Mouse (Mus musculus): ENCODE data around the gene Tmem184b. TPM values are rescaled to one million over a fixed set of nuclear protein-coding genes. Genes with fewer than 3 reads are reported as not detected.
A peak's percentile ranks its signal among the peaks of the same experiment; 100 is the strongest.

Tmem184b gene
- polyA plus RNA-seq, 1 experiment from 2014 or later = 35.0 TPM

MicroRNA genes within 50 kb of the gene (microRNA counts, 519-probe panel; counts per million panel counts)
- 110 counts per million, percentile 56 among the panel's probes with 10 or more counts for microRNA mmu-miR-1943

Small RNAs within 50 kb of the gene (microRNA-seq; reads per million reads assigned to microRNA genes)
- gene Mir1943 = 1.2 reads per million

Other genes starting within 250 kb of the Tmem184b start
- 0.58 and 0.67 TPM in 2 replicates for gene Sox10, start 238.3 kb downstream of the Tmem184b start, polyA plus RNA-seq (2015; fragmentation: Nextera tagmentation; extraction: Ambion mirVana)
- 82.2 and 86.8 TPM in 2 replicates for gene Pick1, start 174.4 kb downstream of the Tmem184b start, polyA plus RNA-seq (2015; fragmentation: Nextera tagmentation; extraction: Ambion mirVana)
- 0.88 and 1.0 TPM in 2 replicates for gene Gm49486, start 174.2 kb downstream of the Tmem184b start, polyA plus RNA-seq (2015; fragmentation: Nextera tagmentation; extraction: Ambion mirVana)
- gene Slc16a8, start 148.8 kb downstream of the Tmem184b start, polyA plus RNA-seq (2015; fragmentation: Nextera tagmentation; extraction: Ambion mirVana) = 0.22 and 0.23 TPM in 2 replicates
- gene Baiap2l2, start 118.0 kb downstream of the Tmem184b start, polyA plus RNA-seq (2015; fragmentation: Nextera tagmentation; extraction: Ambion mirVana) = 0.72 and 1.4 TPM in 2 replicates
- gene Pla2g6, start 75.2 kb downstream of the Tmem184b start, polyA plus RNA-seq (2015; fragmentation: Nextera tagmentation; extraction: Ambion mirVana) = 37.5 and 43.3 TPM in 2 replicates
- gene Maff, start 56.9 kb downstream of the Tmem184b start, polyA plus RNA-seq (2015; fragmentation: Nextera tagmentation; extraction: Ambion mirVana) = 0.76 and 0.79 TPM in 2 replicates
- gene Csnk1e, start 52.0 kb upstream of the Tmem184b start, polyA plus RNA-seq (2015; fragmentation: Nextera tagmentation; extraction: Ambion mirVana) = 233 and 269 TPM in 2 replicates
- gene Kcnj4, start 101.7 kb upstream of the Tmem184b start, polyA plus RNA-seq (2015; fragmentation: Nextera tagmentation; extraction: Ambion mirVana) = not detected in 2 replicates
- 6.0 and 8.3 TPM in 2 replicates for gene Kdelr3, start 112.8 kb upstream of the Tmem184b start, polyA plus RNA-seq (2015; fragmentation: Nextera tagmentation; extraction: Ambion mirVana)
- gene Ddx17, start 143.2 kb upstream of the Tmem184b start, polyA plus RNA-seq (2015; fragmentation: Nextera tagmentation; extraction: Ambion mirVana) = 66.4 and 71.4 TPM in 2 replicates
- 0.75 and 1.0 TPM in 2 replicates for gene Dmc1, start 201.5 kb upstream of the Tmem184b start, polyA plus RNA-seq (2015; fragmentation: Nextera tagmentation; extraction: Ambion mirVana)

Data from midbrain, embryonic 13.5 days (tissue).